Mouse (Mus musculus): ENCODE results near the gene Agfg1. TPM values are rescaled to one million over a fixed set of nuclear protein-coding genes. Genes with fewer than 3 reads are reported as not detected.
"Not testable (repeated sequence)": the region's sequence is repeated elsewhere in the genome, so short reads cannot be mapped to it uniquely, and the experiment has no call there.

Agfg1 gene
- polyA plus RNA-seq, 1 experiment from 2014 or later = 18.8 TPM

DNA sequence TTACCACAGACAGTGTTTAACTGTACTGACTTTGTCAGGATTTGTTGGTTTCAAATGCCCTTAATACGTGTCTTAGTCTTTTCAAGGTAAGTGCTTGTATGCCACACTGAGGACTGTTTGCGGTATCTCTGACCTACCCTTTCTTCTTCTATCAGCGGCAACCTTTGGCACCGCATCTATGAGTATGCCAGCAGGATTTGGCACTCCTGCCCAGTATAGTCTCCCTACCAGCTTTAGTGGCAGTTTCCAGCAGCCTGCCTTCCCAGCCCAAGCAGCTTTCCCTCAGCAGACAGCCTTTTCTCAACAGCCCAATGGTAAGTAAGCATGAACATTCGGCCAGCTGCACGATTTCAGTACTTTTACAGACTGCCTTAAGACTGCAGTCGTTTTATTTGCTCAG lies 54.0 kb downstream of the Agfg1 start:
- WGBS = 92% methylated on average over 7 of the region's 7 CpGs
- ATAC-seq (ENCODE audit: low FRiP score, low TSS enrichment) = no peak
- DNase-seq (ENCODE audit: low spot score) = no peak

DNA sequence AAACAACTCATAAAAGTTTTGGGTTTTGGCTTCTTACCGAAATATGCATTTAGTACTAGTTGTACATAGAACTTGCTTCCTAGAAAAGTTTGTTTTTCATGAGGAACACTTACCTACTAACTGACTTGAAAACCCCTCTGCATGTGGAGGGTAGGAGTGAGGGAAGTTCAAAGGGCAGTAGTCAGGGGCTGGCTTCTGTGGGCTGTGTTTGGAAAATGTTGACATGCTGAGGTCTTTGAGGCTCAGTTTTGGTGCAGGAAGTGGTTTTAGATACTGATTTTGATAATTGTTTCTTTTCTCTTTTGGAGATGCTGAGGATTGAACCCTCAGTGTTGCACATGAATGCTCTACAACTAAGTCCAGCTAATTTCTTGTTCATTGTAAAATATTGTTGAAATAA lies 61.3 kb downstream of the Agfg1 start:
- ATAC-seq (ENCODE audit: low FRiP score, low TSS enrichment) = no peak
- Histone ChIP-seq H3K4me2 (replicated peaks; ENCODE audit: low read depth) (no peak overlapping the region), H3K4me3 (ENCODE audit: low read depth, low read length) (no peak overlapping the region), H3K27me3 (ENCODE audit: control insufficient read depth, insufficient read depth, low read length) (no peaks in the 10 kb centered on the region), H3K36me3 (ENCODE audit: control insufficient read depth, insufficient read depth, low read length) (peaks cover 11% of the 10 kb centered on the region), H3K4me1 (replicated peaks; ENCODE audit: control insufficient read depth, insufficient read depth) (no peaks in the 10 kb centered on the region), H3K27ac (replicated peaks) (no peak overlapping the region), H3K9me3 (ENCODE audit: control insufficient read depth, low read length) (no peaks in the 10 kb centered on the region), H3K9ac (ENCODE audit: low read length) (no peak overlapping the region)
- DNase-seq (ENCODE audit: low spot score) = no peak
- no peak for TF ChIP-seq CTCF (IDR thresholded peaks at IDR 0.05; ENCODE audit: low read depth)
- TF ChIP-seq EP300 (optimal IDR thresholded peaks at IDR 0.05) = no peak
- WGBS = 95% methylated on average over 1 of the region's 1 CpGs

More for the DNA sequence above, 54.0 kb downstream of the Agfg1 start:
- Histone ChIP-seq H3K9me3 (ENCODE audit: control insufficient read depth, low read length) (no peaks in the 10 kb centered on the region), H3K27me3 (ENCODE audit: control insufficient read depth, insufficient read depth, low read length) (no peaks in the 10 kb centered on the region), H3K27ac (replicated peaks) (no peak overlapping the region), H3K9ac (ENCODE audit: low read length) (no peak overlapping the region), H3K36me3 (ENCODE audit: control insufficient read depth, insufficient read depth, low read length) (peaks cover 12% of the 10 kb centered on the region; the same call in 1 of the 2 replicates), H3K4me3 (ENCODE audit: low read depth, low read length) (no peak overlapping the region), H3K4me2 (replicated peaks; ENCODE audit: low read depth) (no peak overlapping the region), H3K4me1 (replicated peaks; ENCODE audit: control insufficient read depth, insufficient read depth) (no peaks in the 10 kb centered on the region)
- TF ChIP-seq CTCF (IDR thresholded peaks at IDR 0.05; ENCODE audit: low read depth) (no peak), EP300 (optimal IDR thresholded peaks at IDR 0.05) (no peak)

DNA sequence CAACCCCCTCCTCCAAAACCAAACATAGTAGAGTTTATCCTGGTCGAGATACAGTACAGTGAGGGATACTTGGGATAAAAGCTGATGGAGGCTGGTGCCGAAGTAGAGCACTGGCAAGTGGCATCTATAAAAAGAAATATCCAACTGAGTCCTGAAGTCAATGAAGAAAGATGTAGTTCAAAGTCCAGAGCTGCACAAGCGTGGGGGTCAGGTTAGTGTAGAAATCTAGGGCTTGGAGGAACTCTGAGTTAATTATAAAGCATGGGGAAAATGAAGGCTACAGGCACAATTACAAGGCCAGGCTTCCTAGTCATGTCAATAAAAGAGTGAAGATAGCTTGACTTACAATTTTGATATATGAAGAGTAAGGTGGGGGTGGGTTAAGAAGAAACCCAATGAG lies 61.9 kb downstream of the Agfg1 start:
- H3K4me2 ChIP-seq (replicated peaks; ENCODE audit: low read depth) = no peak overlapping the region
- TF ChIP-seq CTCF (IDR thresholded peaks at IDR 0.05; ENCODE audit: low read depth) (no peak), EP300 (optimal IDR thresholded peaks at IDR 0.05) (no peak)
- H3K9me3 ChIP-seq (ENCODE audit: control insufficient read depth, low read length) = no peaks in the 10 kb centered on the region
- H3K27me3 ChIP-seq (ENCODE audit: control insufficient read depth, insufficient read depth, low read length) = no peaks in the 10 kb centered on the region
- WGBS = 88% methylated on average over 3 of the region's 3 CpGs
- H3K4me1 ChIP-seq (replicated peaks; ENCODE audit: control insufficient read depth, insufficient read depth) = no peaks in the 10 kb centered on the region
- H3K36me3 ChIP-seq (ENCODE audit: control insufficient read depth, insufficient read depth, low read length) = peaks cover 11% of the 10 kb centered on the region
- no peak for DNase-seq (ENCODE audit: low spot score)
- ATAC-seq (ENCODE audit: low FRiP score, low TSS enrichment) = no peak
- no peak overlapping the region for H3K9ac ChIP-seq (ENCODE audit: low read length)
- H3K4me3 ChIP-seq (ENCODE audit: low read depth, low read length) = no peak overlapping the region
- H3K27ac ChIP-seq (replicated peaks) = no peak overlapping the region

DNA sequence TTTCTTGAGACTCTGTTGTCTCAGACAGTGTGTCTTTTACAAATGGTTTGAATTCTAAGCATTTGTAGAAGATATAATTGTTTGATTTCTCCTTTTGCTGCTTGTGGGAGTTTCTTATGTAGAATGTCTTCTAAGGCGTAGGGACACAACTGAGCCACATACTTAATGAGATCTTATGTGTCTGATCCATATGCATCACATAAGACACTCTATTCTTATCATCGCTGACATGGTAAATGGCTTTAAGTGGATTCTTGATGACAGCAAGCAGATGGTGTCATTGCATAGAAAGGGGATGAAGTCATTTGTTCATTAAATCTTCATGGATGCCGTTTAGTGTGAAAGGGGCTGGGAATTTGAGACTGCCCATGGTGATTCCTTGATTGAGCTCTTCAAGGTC lies 66.6 kb downstream of the Agfg1 start:
- H3K9me3 ChIP-seq (ENCODE audit: control insufficient read depth, low read length) = no peaks in the 10 kb centered on the region
- WGBS = 74% methylated on average over 3 of the region's 3 CpGs
- no peak for DNase-seq (ENCODE audit: low spot score)
- H3K4me2 ChIP-seq (replicated peaks; ENCODE audit: low read depth) = no peak overlapping the region
- no peak overlapping the region for H3K4me3 ChIP-seq (ENCODE audit: low read depth, low read length)
- H3K27ac ChIP-seq (replicated peaks) = no peak overlapping the region
- H3K27me3 ChIP-seq (ENCODE audit: control insufficient read depth, insufficient read depth, low read length) = no peaks in the 10 kb centered on the region
- TF ChIP-seq EP300 (optimal IDR thresholded peaks at IDR 0.05) (no peak), CTCF (IDR thresholded peaks at IDR 0.05; ENCODE audit: low read depth) (no peak)
- no peaks in the 10 kb centered on the region for H3K4me1 ChIP-seq (replicated peaks; ENCODE audit: control insufficient read depth, insufficient read depth)
- H3K9ac ChIP-seq (ENCODE audit: low read length) = no peak overlapping the region
- H3K36me3 ChIP-seq (ENCODE audit: control insufficient read depth, insufficient read depth, low read length) = peaks cover 8% of the 10 kb centered on the region; the same call in 1 of the 2 replicates
- no peak for ATAC-seq (ENCODE audit: low FRiP score, low TSS enrichment)

DNA sequence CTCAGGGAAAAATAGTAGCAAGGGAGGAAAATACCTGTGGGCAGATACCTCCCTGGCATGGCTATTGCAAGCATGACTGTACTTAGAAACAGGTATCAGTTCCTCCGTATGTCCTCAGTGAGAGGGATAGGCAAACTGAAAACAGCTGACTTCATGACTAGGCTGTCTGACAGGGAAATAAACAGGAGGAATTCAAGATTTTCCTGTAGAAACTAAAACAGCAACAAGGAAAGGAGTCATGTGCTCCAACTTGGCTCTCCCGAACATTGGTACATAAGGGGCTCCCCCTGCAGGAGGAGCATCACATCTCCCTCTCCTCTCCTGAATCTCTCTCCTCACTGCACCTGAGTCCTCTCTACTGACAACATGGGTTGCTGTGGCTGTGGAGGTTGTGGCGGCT lies 73.7 kb downstream of the Agfg1 start, which contains the start of gene A030005L19Rik:
A030005L19Rik (plus strand) TSS at position 301 of the 400 bp plus-strand sequence.
- no peak within 1 kb of the TSS for H3K4me3 ChIP-seq (ENCODE audit: low read depth, low read length)
- no peaks in the 10 kb centered on the region for H3K27me3 ChIP-seq (ENCODE audit: control insufficient read depth, insufficient read depth, low read length)
- no peak for DNase-seq (ENCODE audit: low spot score)
- 78% methylated on average over 3 of the region's 3 CpGs for WGBS
- H3K4me1 ChIP-seq (replicated peaks; ENCODE audit: control insufficient read depth, insufficient read depth) = no peaks in the 10 kb centered on the region
- no peak for ATAC-seq (ENCODE audit: low FRiP score, low TSS enrichment)
- no peak within 1 kb of the TSS for H3K4me2 ChIP-seq (replicated peaks; ENCODE audit: low read depth)
- H3K9ac ChIP-seq (ENCODE audit: low read length) = no peak within 1 kb of the TSS
- H3K36me3 ChIP-seq (ENCODE audit: control insufficient read depth, insufficient read depth, low read length) = no peaks in the 10 kb centered on the region
- no peaks in the 10 kb centered on the region for H3K9me3 ChIP-seq (ENCODE audit: control insufficient read depth, low read length)
- peak; percentile 48 for TF ChIP-seq CTCF (IDR thresholded peaks at IDR 0.05; ENCODE audit: low read depth)
- no peak for TF ChIP-seq EP300 (optimal IDR thresholded peaks at IDR 0.05)
- no peak within 1 kb of the TSS for H3K27ac ChIP-seq (replicated peaks)

DNA sequence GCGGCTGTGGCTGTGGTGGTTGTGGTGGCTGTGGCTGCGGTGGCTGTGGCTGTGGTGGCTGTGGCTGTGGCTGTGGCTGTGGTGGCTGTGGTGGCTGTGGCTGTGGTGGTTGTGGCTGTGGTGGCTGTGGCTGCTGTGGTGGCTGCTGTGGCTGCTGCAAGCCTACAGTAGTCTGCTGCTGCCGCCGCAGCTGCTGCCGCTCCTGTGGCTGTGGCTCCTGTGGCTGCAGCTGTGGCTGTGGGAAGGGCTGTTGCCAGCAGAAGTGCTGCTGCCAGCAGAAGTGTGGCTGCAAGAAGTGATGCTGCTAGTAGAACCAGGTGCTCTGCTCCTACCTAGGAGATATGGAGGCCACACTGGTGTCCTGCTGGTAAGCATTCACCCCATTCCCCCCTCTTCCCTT lies 74.2 kb downstream of the Agfg1 start:
- H3K9ac ChIP-seq (ENCODE audit: low read length); H3K27ac ChIP-seq (replicated peaks); H3K4me2 ChIP-seq (replicated peaks; ENCODE audit: low read depth); H3K9me3 ChIP-seq (ENCODE audit: control insufficient read depth, low read length); H3K36me3 ChIP-seq (ENCODE audit: control insufficient read depth, insufficient read depth, low read length); ATAC-seq (ENCODE audit: low FRiP score, low TSS enrichment); DNase-seq (ENCODE audit: low spot score); H3K4me3 ChIP-seq (ENCODE audit: low read depth, low read length); H3K27me3 ChIP-seq (ENCODE audit: control insufficient read depth, insufficient read depth, low read length); H3K4me1 ChIP-seq (replicated peaks; ENCODE audit: control insufficient read depth, insufficient read depth): not testable (repeated sequence)
- WGBS = 98% methylated on average over 5 of the region's 5 CpGs
